Mouse (Mus musculus): ENCODE measurements around the gene Prr19. TPM values are rescaled to one million over a fixed set of nuclear protein-coding genes. Genes with fewer than 3 reads are reported as not detected.
A peak's percentile ranks its signal among the peaks of the same experiment; 100 is the strongest.

The Prr19 gene
- polyA plus RNA-seq, 1 experiment from 2014 or later = 3.7 TPM

DNA sequence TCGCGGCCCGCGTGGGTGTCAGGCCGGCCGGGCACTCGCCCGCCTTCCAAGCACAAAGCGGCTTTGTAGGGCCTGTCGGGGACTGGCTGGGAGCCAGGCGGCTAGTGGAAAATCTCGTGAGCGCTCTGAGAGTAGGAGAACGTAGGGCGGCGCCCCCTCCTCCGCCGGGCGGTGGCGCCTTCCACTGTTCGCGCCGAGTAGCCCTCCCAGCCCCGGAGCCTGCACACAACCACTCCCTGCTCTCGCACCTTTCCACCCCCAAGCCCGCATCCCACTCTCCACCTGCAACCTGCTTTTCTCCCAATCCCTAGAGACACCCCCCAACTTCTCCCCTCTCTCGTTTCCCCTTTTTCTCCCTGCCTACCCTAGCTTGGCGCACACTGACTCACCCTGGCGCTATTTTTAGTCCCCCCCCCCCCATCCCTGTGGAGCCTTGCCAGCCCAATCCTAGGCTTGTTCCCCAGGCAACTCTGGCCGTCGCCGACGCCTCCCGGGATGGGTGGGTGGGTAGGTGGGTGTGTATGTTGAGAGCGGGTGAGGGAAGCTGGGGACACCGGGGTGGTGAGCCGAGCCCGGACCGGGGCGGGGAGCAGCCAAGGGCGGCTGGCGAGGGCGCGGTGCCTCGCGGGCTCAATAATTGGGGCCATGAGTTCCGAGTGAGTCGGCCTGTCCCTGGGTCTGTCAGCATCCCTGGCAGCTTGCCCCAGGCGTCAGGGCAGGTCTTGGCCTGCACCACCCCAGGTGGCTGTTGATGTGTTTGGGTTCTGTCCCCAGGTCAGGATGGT is 21.9 kb upstream of the Prr19 start:
- Histone ChIP-seq H3K27ac (peak overlapping the region; percentile 99), H3K9me3 (no peaks in the 10 kb centered on the region), H3K4me1 (peaks cover 65% of the 10 kb centered on the region), H3K4me2 (peak overlapping the region; percentile 90), H3K4me3 (peak overlapping the region; percentile 83), H3K27me3 (replicated peaks) (no peaks in the 10 kb centered on the region), H3K9ac (peak overlapping the region; percentile 72), H3K36me3 (replicated peaks) (0 out of 2 replicates have a peak, but pooled peaks cover 3% of the 10 kb centered on the region)
- ATAC-seq (replicated peaks) = peak; percentile 65
- under 1% methylated on average over 47 of the region's 49 CpGs for WGBS

DNA sequence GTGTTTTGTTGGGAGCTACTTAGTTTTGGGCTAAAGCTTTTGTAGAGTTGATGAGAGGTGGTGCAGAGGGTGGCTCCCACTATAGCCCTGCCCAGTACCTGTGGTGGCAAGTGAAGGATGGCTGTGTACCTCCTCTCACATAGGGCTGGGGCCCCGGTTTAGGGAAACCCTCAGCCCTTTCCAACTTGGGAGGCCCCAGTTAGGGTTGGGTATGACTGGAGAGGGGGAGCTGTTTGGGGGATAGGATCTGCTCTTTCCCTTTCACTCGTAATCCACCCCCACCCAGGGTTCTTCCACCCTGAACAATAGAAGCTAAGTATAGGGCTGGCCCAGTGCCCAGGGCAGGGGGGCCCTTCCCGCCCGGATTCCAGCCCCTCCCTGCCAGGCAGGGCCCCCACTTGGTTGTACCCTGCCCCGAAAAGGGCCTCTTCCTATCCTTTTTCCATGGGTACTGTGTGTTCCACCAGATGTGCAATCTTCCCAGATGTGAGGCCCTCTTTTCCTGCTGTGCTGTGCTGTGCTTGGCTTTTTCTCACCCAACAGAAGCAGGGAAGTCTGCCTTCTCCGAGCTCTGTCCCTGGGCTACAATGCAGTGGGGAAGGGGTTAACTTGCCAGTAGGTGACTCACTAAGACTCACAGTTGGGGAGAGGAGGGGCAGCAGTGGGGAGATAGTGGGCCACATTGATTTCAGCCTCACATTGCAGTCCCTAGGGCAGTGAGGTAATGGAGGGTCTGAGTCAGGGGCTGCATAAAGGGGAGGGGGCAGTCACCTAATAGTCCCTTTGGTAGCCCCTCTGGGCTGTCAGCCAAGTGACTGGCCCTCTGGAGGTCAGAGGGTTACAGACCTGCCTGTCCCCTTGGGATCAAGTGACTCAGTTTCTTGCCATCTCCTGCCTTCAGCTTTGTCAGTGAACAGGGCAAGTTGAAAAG is 21.1 kb upstream of the Prr19 start:
- H3K9ac ChIP-seq = peak overlapping the region; percentile 72
- H3K27me3 ChIP-seq (replicated peaks) = no peaks in the 10 kb centered on the region
- H3K27ac ChIP-seq = peak overlapping the region; percentile 99
- 2% methylated on average over 6 of the region's 6 CpGs for WGBS
- H3K9me3 ChIP-seq = no peaks in the 10 kb centered on the region
- H3K4me2 ChIP-seq = peak overlapping the region; percentile 90
- peaks cover 67% of the 10 kb centered on the region for H3K4me1 ChIP-seq
- ATAC-seq (replicated peaks) = 0 out of 2 replicates have a peak, but pooled peaks have one; percentile 6
- H3K36me3 ChIP-seq (replicated peaks) = peaks cover 6% of the 10 kb centered on the region; the same call in 1 of the 2 replicates
- peak overlapping the region; percentile 83 for H3K4me3 ChIP-seq

DNA sequence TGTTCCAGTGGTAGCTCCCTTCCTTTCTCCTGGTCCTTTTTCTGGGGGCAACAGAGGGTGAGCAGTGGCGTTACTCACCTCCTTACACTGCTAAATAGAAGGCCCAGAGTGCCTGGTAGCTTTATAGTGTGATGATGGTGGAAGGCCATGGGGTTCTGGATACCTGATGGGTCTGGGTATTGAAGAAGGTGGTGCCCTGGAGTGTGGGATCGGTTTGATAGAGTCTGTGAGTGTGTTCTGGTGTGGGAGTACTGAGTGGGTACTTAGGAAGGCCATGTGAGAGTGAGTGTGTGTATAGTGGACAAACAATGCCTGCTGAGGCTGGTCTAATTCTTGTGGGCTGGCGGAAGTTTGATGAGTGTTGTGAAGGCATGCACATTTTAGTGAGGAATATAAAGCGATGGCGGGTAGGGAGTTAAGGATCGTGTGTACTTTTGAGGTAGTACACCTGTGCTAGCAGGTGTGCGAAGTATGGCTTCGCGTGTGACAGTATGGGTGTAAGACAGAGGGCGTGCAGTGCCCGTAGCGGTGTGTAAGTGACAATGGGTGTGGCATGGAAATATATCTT is 20.0 kb upstream of the Prr19 start:
- peak overlapping the region; percentile 99 for H3K27ac ChIP-seq
- peak overlapping the region; percentile 90 for H3K4me2 ChIP-seq
- peak overlapping the region; percentile 83 for H3K4me3 ChIP-seq
- H3K9ac ChIP-seq = peak overlapping the region; percentile 27; the same call in 1 of the 2 replicates
- H3K9me3 ChIP-seq = no peaks in the 10 kb centered on the region
- peak; percentile 8; the same call in 1 of the 2 replicates for ATAC-seq (replicated peaks)
- WGBS = 14% methylated on average over 12 of the region's 12 CpGs
- peaks cover 14% of the 10 kb centered on the region for H3K36me3 ChIP-seq (replicated peaks)
- H3K27me3 ChIP-seq (replicated peaks) = no peaks in the 10 kb centered on the region
- H3K4me1 ChIP-seq = peaks cover 59% of the 10 kb centered on the region

DNA sequence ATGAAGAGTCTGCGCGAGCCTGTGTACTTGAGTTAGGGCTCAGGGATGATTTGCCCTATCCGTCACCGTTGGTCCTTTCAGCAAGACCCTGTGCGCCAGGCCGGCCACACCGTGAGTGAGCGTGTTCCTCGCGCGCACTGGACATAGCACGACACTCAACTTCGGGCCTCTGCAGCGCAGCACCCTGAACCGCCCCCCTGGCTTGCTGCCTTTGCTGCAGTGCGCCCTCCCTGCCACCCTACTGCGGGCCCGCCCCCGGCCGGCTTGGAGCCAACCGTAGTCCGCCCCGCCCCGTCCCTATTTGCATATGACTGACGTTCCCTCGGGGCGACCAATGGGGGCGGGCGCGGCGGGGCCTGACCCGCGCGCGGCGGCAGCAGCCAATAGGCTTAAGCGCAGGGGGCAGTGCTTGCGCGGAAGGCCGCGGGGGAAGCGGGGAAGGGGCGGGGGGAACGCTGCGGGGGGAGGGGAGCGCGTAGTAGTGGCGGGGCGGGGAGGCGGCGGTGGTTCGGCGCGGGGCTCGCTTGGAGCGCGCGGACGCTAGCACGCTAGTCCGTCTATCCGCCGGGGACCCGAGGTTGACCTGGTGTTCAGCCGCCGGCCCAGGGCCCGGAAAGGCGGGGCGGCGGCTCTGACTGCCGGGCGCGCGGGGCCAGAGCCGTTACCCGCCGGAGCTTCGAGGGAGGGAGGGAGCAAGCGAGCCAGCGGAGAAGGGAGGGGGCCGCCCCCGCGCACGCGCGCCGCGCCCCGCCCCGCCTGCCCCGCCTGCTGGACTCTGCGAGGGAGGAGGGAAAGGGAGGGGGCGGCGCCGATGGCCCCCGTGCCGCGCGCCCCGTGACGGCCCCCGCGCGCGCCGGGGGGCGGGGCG is 19.2 kb upstream of the Prr19 start:
- Histone ChIP-seq H3K9ac (peak overlapping the region; percentile 74), H3K27ac (peak overlapping the region; percentile 99), H3K9me3 (no peaks in the 10 kb centered on the region), H3K4me1 (peaks cover 58% of the 10 kb centered on the region), H3K4me3 (peak overlapping the region; percentile 83), H3K4me2 (peak overlapping the region; percentile 90), H3K36me3 (replicated peaks) (peaks cover 21% of the 10 kb centered on the region), H3K27me3 (replicated peaks) (no peaks in the 10 kb centered on the region)
- peak; percentile 64 for ATAC-seq (replicated peaks)
- under 1% methylated on average over 53 of the region's 108 CpGs for WGBS

DNA sequence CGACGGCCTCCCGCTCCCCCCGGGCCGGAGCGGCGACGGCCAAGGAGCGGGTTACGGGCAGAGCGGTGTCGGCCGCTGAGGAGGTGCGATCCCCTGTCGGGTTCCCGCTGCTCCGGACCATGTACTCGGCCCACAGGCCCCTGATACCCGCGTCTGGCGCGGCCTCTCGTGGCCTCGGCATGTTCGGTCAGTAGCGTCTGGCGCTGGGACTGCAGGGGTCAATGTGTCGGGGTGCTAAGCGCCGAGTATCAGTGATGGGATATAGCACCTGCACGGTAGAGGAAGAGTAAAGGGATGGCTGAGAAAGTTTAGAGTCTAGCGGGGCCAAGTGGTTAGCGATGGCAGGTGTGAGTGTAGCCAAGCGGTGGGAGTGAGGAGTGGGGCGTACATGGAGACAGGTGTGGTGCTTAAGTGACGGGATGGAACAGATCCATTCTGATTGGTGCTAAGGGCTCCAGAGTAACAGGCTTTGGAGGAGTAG is 18.4 kb upstream of the Prr19 start:
- Histone ChIP-seq H3K27me3 (replicated peaks) (no peaks in the 10 kb centered on the region), H3K36me3 (replicated peaks) (peaks cover 29% of the 10 kb centered on the region), H3K9ac (peak overlapping the region; percentile 74), H3K4me3 (peak overlapping the region; percentile 83), H3K9me3 (no peaks in the 10 kb centered on the region), H3K4me2 (peak overlapping the region; percentile 90), H3K27ac (peak overlapping the region; percentile 99), H3K4me1 (peaks cover 51% of the 10 kb centered on the region)
- WGBS = under 1% methylated on average over 35 of the region's 36 CpGs
- ATAC-seq (replicated peaks) = peak; percentile 9; the same call in 1 of the 2 replicates

DNA sequence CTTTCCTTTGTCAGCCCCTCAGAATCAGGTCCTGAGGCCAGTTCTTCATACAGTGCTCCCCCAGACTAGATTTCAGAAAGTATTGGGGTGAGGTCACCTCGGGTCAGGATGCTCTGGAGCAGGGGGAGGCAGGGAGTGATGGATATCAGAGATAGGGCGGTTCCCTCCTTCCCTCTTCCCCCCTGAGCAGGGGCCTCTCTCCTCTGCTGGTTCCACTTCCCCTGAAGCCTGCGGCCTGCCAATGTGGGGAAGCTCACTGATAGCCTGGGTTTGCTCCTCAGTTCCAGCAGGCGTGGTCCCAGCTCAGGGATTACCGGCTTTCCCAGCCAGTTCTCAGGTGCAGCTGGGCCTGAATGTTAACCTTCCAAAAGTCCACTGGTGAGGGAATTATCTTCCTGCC is 17.6 kb upstream of the Prr19 start:
- no peak for ATAC-seq (replicated peaks)
- peak overlapping the region; percentile 99 for H3K27ac ChIP-seq
- H3K9ac ChIP-seq = peak overlapping the region; percentile 74
- peak overlapping the region; percentile 83 for H3K4me3 ChIP-seq
- H3K27me3 ChIP-seq (replicated peaks) = no peaks in the 10 kb centered on the region
- H3K4me2 ChIP-seq = peak overlapping the region; percentile 90
- WGBS = 21% methylated on average over 5 of the region's 5 CpGs
- H3K36me3 ChIP-seq (replicated peaks) = peaks cover 38% of the 10 kb centered on the region
- H3K9me3 ChIP-seq = no peaks in the 10 kb centered on the region
- peaks cover 48% of the 10 kb centered on the region for H3K4me1 ChIP-seq

- peaks cover 43% of the 10 kb centered on the region for H3K36me3 ChIP-seq (replicated peaks)
- peak overlapping the region; percentile 90 for H3K4me2 ChIP-seq
- 77% methylated on average over 2 of the region's 2 CpGs for WGBS
- peak overlapping the region; percentile 74 for H3K9ac ChIP-seq
- peak overlapping the region; percentile 83 for H3K4me3 ChIP-seq
- no peaks in the 10 kb centered on the region for H3K9me3 ChIP-seq
- no peaks in the 10 kb centered on the region for H3K27me3 ChIP-seq (replicated peaks)
- H3K27ac ChIP-seq = peak overlapping the region; percentile 99
- H3K4me1 ChIP-seq = peaks cover 48% of the 10 kb centered on the region
- ATAC-seq (replicated peaks) = no peak
Measured at GRCm38 (mm10) chr7:25284171-25284570, 17.0 kb upstream of the Prr19 start.

DNA sequence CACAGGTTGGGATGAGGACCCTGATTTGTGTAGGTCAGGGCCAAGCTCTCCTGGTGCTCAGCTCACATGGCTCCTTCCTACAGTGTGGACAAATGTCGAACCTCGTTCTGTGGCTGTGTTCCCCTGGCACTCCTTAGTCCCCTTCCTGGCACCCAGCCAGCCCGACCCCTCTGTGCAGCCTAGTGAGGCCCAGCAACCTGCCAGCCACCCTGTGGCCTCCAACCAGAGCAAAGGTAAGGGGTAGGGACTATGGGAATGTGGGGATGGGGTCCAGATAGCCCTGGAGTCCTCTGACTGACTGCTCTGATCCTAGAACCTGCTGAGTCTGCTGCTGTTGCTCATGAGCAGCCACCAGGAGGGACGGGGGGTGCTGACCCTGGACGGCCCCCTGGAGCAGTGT is 16.4 kb upstream of the Prr19 start:
- H3K27ac ChIP-seq = no peak overlapping the region
- no peaks in the 10 kb centered on the region for H3K27me3 ChIP-seq (replicated peaks)
- peaks cover 49% of the 10 kb centered on the region for H3K36me3 ChIP-seq (replicated peaks)
- 69% methylated on average over 5 of the region's 5 CpGs for WGBS
- H3K4me2 ChIP-seq = peak overlapping the region; percentile 90
- H3K9me3 ChIP-seq = no peaks in the 10 kb centered on the region
- H3K4me3 ChIP-seq = peak overlapping the region; percentile 83; the same call in 1 of the 2 replicates
- ATAC-seq (replicated peaks) = no peak
- peaks cover 45% of the 10 kb centered on the region for H3K4me1 ChIP-seq
- peak overlapping the region; percentile 74 for H3K9ac ChIP-seq

DNA sequence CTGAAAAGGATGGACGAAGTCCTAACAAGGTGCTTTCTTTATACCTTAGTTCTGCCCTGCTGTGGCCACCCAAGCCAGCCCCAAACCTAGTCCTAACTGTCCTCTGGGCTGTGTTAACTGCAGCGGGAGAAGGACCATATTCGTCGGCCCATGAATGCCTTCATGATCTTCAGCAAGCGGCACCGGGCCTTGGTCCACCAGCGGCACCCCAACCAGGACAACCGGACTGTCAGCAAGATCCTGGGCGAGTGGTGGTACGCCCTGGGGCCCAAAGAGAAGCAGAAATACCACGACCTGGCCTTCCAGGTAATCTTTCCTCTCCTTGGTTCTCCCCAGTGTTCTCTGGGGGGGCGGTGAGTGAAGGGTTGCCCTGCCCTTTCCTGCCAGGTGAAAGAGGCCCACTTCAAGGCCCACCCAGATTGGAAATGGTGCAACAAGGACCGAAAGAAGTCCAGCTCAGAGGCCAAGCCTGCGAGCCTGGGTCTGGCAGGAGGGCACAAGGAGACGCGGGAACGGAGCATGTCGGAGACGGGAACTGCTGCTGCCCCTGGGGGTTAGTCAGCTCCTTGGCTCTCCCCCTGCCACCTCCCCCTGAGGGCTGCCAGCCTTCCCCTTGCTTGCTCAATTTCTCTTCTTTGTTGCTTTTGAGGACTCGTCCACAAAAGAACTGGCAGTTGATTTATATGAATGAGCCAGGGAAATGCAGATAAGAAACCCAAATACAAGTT is 15.5 kb upstream of the Prr19 start:
- H3K36me3 ChIP-seq (replicated peaks) = peaks cover 58% of the 10 kb centered on the region

DNA sequence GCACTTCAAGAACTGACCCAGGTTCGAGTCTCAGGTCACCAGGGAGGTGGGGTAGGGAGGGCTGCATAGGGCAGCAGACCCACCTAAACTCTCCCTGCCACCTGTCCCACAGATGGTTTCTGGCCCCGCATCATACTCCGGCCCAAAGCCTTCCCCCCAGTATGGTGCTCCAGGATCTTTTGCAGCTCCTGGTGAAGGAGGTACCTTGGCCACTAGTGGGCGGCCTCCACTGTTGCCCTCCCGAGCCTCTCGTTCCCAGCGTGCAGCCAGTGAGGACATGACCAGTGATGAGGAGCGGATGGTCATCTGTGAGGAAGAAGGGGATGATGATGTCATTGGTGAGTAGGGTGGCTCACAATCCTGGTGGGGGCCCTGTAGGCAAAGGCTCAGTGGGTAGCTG is 14.2 kb upstream of the Prr19 start:
- Histone ChIP-seq H3K4me1 (peaks cover 26% of the 10 kb centered on the region), H3K9me3 (no peaks in the 10 kb centered on the region), H3K4me3 (no peak overlapping the region), H3K4me2 (no peak overlapping the region), H3K36me3 (replicated peaks) (peaks cover 66% of the 10 kb centered on the region), H3K9ac (no peak overlapping the region), H3K27ac (no peak overlapping the region), H3K27me3 (replicated peaks) (no peaks in the 10 kb centered on the region)
- ATAC-seq (replicated peaks) = no peak
- 83% methylated on average over 8 of the region's 8 CpGs for WGBS

More for the DNA sequence above, 15.5 kb upstream of the Prr19 start:
- Histone ChIP-seq H3K4me1 (peaks cover 36% of the 10 kb centered on the region), H3K9ac (no peak overlapping the region), H3K27me3 (replicated peaks) (no peaks in the 10 kb centered on the region), H3K4me2 (no peak overlapping the region), H3K9me3 (no peaks in the 10 kb centered on the region), H3K27ac (no peak overlapping the region), H3K4me3 (no peak overlapping the region)
- 89% methylated on average over 20 of the region's 20 CpGs for WGBS
- ATAC-seq (replicated peaks) = no peak
